Mouse (Mus musculus) granulocyte monocyte progenitor cell, adult 5-6 weeks (primary cell): Measurements from ENCODE around the gene Klhl3. TPM values are rescaled to one million over a fixed set of nuclear protein-coding genes. Genes with fewer than 3 reads are reported as not detected.
"Not testable (repeated sequence)": the region's sequence is repeated elsewhere in the genome, so short reads cannot be mapped to it uniquely, and the experiment has no call there.

Experiments
- ATAC-seq: replicated peaks from 2 replicates; pipeline ENCODE4 v1.8.0; 2016; ENCODE audit warnings: mild to moderate bottlenecking, moderate TSS enrichment, inconsistent platforms; ENCODE audit not compliant: poor library complexity, severe bottlenecking
- total RNA-seq, 2 experiments: library from RNA; stranded (forward) in 1 of 2; stranded (reverse) in 1 of 2; fragments of 200-712, 200-1000 nt in 1 of 2; fragments of >200 nt in 1 of 2; fragmentation: Nextera tagmentation in 1 of 2; gene quantifications; 2 replicates each; pipeline ENCODE4 v1.2.3; 2014 to 2017

The Klhl3 gene
- total RNA-seq (2014; fragmentation: Nextera tagmentation) (7.4 and 7.8 TPM in 2 replicates), total RNA-seq (2017) (4.1 and 4.9 TPM in 2 replicates)

- ATAC-seq: peak; percentile 43
These were observed at the start of gene Klhl3 for GRCm38 (mm10) chr13:58113061-58113900. Gene Klhl3 (minus strand): TSS chr13:58113592.

GRCm38 (mm10) chr13:58160761-58161160 is 47.4 kb upstream of the Klhl3 start:
- ATAC-seq: no peak

- ATAC-seq: peak; percentile 81
These were observed 44.9 kb upstream of the Klhl3 start for GRCm38 (mm10) chr13:58158099-58158912.

- peak; percentile 84 for ATAC-seq
These were observed 44.2 kb upstream of the Klhl3 start, which contains the start of gene Idnk for GRCm38 (mm10) chr13:58157447-58158098. Gene Idnk (plus strand): TSS chr13:58157649.

GRCm38 (mm10) chr13:58157036-58157435 is 43.6 kb upstream of the Klhl3 start:
- ATAC-seq: no peak

- ATAC-seq: no peak
These were observed 42.6 kb upstream of the Klhl3 start for GRCm38 (mm10) chr13:58156031-58156430.

GRCm38 (mm10) chr13:58150442-58150841 is 37.0 kb upstream of the Klhl3 start:
- ATAC-seq: no peak

- no peak for ATAC-seq
These were observed 36.2 kb upstream of the Klhl3 start for GRCm38 (mm10) chr13:58149629-58150028.

DNA sequence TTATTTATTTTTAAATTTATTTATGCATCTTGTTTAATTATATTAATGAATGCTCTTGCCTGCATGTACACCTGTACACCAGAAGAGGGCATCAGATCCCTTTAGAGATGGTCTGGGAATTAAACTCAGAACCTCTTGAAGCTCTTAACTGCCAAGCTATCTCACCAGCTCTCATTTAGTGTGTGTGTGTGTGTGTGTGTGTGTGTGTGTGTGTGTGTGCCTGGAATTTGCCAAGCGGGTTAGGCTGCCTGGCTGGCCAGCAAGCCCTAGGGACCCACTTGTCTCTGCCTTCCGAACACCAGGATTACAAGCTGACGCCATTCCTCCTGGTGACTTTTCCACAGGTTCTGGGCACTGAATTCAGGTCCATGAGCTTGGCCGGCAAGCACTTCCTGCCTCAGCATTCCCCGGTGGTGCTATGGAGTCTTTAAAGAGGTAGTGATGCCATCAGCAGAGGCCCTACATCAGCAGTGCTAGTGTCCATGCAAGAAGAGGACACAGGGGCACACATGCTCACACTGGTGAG is 35.7 kb upstream of the Klhl3 start:
- peak; percentile 68 for ATAC-seq

GRCm38 (mm10) chr13:58148256-58148831 is 35.0 kb upstream of the Klhl3 start:
- ATAC-seq: peak; percentile 91

DNA sequence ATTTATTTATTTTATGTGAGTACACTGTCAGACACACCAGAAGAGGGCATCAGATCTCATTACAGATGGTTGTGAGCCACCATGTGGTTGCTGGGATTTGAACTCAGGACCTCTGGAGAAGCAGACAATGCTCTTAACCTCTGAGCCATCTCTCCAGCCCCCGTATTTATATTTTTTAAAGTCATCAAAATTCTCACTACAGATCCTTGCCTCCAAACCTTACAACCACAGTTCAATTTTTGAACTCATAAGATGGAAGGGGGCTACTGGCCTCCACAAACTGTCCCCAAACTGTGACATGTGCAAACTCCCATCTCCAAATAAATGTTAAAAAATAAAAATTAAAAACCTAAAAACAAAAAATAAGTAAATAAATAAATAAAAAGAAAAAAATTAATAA is 34.4 kb upstream of the Klhl3 start:
- ATAC-seq: no peak

DNA sequence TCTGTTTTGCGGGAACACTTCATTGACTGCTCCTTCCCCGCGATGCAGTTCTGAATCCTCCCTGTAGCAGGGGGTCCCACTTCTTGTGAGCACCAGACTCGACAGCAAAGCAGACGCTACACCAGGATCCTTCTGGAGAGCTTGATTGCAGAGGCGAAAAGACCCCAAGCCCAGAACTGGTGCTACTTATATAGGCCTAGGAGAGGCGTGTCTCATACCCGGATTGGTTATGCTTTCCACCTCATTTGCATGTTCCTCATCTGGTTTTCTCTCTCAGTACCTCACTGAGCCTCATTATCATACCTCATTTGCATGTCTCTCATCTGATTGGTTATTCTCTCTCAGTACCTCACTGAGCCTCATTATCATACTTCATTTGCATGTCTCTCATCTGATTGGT is 33.2 kb upstream of the Klhl3 start:
- ATAC-seq: not testable (repeated sequence)

DNA sequence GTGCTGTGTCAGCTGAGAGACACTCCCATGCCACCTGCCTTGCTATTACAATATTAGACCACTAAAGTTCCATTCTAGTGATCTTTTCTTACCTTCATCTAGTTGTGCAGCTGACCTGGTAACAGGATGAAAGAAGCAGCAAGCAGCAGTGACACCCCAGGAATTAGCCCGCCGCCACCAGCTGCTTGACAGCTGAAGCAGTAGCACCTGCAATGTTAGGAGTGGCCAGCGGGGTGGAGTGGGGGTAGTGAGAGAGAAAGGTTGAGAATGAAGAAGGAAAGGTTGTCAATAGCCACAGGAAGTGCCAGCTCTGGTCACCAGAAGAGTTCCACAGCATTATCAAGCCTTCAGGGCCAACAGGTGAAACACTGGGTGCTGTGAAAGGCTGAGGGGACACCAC is 18.3 kb upstream of the Klhl3 start:
- no peak for ATAC-seq

DNA sequence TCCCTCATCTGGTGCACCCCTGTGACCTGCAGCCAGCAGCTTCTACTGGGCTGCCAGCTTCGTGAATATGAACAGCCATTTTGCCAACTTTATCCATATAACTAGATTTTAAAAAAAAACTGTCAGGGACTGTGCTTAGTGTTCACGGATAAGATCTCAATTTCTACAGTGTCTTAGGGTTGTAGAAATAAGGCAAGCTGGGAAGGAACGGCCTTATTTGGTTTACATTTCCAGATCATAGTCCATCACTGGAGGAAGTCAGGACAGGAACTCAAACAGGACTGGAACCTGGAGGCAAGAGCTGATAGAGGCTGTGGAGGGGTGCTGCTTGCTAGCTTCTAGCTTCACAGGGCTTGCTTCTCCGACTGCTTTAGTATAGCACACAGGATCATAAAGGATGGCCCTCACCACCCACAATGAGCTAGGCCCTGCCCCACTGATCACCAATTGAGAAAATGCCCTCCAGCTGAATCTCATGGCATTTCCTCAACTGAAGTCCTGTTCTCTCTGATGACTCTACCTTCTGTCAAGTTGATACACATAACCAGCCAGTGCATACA is 16.4 kb upstream of the Klhl3 start:
- no peak for ATAC-seq

- peak; percentile 77 for ATAC-seq
These were observed 15.6 kb upstream of the Klhl3 start for GRCm38 (mm10) chr13:58128768-58129671.

- ATAC-seq: peak; percentile 71
These were observed 15.0 kb upstream of the Klhl3 start, which contains the start of gene Hnrnpa0 for GRCm38 (mm10) chr13:58128396-58128767. Gene Hnrnpa0 (minus strand): TSS chr13:58128556.

GRCm38 (mm10) chr13:58127766-58128361 is 14.5 kb upstream of the Klhl3 start:
- ATAC-seq: 0 out of 2 replicates have a peak, but pooled peaks have one; percentile 2
